Mouse (Mus musculus) c-Kit-negative CD71-positive TER-119-positive erythroid progenitor cells, embryonic 14.5 days (primary cell): ENCODE measurements around the gene Zdhhc20.
A peak's percentile ranks its signal among the peaks of the same experiment; 100 is the strongest.

ENCODE experiments used
- DNase-seq: peaks from one replicate; pipeline ENCODE4 v3.0.0-alpha.2; 2013; ENCODE audit warnings: low read depth, low spot score

Gene Zdhhc20

GRCm38 (mm10) chr14:57825788-57826751 is 64.0 kb downstream of the Zdhhc20 start, which contains the start of the genes Ska3 and Mrpl57:
Ska3 (minus strand) TSS chr14:57826185.
Mrpl57 (plus strand) TSS chr14:57826234.
- peak; percentile 92 for DNase-seq

GRCm38 (mm10) chr14:57820839-57821238 is 69.2 kb downstream of the Zdhhc20 start:
- no peak for DNase-seq

GRCm38 (mm10) chr14:57811844-57812243 is 78.2 kb downstream of the Zdhhc20 start:
- no peak for DNase-seq

GRCm38 (mm10) chr14:57810886-57811285 is 79.2 kb downstream of the Zdhhc20 start:
- no peak for DNase-seq

DNA sequence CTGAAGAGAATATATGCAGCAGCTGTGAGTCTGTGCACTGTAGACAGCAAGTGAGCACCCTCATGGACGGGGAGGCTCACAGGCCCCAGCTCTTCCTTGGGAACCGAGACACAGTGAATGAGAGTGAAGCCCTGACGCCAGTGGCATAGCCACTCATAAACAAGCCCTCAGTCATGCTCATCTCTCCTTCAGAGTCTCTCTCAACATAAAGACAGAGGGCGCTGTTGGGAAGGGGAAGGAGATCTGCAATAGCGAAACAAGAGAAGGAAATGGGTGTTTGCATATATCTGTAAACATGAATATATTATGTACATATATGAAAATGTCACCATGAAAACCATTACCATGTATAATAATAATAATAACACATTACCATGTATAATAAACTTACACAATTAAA is 81.5 kb downstream of the Zdhhc20 start:
- DNase-seq: no peak

DNA sequence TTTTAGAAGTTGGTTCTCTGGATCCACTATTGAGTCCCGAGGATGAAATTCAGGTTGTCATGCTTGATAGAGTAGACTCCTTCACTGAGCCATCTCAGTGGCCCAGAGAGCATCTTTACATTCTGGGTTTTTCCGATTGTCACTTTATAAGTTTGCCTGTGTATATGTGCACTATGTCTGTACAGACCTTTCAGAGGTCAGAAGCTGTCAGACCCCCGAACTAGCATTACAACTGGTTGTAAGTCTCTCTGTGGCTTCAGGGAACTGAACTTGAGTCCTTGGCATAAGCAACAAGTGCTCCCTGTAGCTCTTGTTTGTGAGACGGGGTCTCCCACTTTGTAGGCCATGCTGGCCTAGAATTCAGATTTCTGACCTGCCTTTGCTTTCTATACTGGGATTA is 86.3 kb downstream of the Zdhhc20 start:
- no peak for DNase-seq

- peak; percentile 98 for DNase-seq
Observed at GRCm38 (mm10) chr14:57797991-57798931, 91.8 kb downstream of the Zdhhc20 start, which contains the start of gene Sap18. Sap18 (plus strand) TSS chr14:57798180.

DNA sequence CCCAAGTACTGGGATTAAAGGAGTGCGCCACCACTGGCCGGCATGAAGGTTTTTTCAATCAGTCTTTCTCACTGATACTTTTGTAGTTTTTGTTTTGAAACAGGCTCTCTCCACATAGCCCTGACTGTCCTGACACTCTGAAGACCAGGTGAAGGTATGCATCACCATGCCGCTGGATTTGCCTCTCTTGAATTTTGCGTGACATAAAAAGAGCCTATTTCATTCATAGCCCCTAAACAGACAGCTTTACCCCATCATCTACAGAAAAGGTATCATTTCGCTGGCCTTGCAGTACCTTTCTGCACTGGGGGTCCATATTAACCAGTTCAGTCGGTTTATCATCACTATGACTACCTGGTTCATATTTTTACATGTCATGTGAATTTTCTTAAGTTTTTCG is 92.5 kb downstream of the Zdhhc20 start:
- no peak for DNase-seq

DNA sequence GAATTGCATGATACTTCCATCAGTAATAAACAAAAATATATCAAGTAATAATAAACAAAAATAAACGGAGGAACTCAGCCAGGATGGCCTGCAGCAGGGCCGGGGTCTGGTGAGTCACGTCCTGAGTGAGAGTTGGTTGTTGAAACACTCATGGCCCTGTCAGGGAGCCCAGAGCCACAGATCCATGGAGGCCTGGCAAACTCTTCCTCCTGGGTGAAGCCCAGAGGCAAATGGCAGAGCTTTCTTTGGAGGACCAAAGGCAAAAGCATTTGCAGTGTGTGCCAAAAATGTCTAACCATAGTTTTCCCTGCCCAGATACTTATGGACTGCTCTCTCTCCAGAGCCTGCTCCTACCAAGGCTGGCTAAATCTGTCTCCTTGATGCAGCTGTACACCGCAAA is 98.9 kb downstream of the Zdhhc20 start:
- no peak for DNase-seq

GRCm38 (mm10) chr14:57789759-57790158 is 100.3 kb downstream of the Zdhhc20 start:
- no peak for DNase-seq

DNA sequence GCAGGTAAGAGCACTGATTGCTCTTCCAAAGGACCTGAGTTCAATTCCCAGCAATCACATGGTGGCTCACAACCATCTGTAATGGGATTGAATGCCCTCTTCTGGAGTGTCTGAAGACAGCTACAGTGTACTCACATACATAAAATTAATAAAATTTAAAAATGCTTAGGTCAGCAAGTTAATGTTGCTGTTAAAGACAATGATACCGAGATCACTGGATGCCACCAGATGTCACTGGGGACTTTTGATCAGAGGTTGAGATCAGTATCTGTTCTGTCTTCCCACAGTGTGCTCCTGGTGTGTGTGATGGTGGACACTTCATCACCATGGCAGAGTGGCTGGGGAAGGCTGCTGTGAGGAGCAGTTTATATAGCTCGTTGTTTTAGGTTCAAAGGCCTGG is 100.8 kb downstream of the Zdhhc20 start:
- DNase-seq: no peak

- DNase-seq: no peak
Observed at GRCm38 (mm10) chr14:57787406-57787805, 102.7 kb downstream of the Zdhhc20 start.
